Mouse (Mus musculus) heart, postnatal 0 days (tissue): ENCODE data around the gene Parp16.

ENCODE experiments used
- CTCF ChIP-seq: IDR thresholded peaks from 2 replicates; pipeline ENCODE4 v1.5.1; 2016; ENCODE audit warnings: antibody characterized with exemption, control low read depth, low read depth
- EP300 ChIP-seq: IDR thresholded peaks from 2 replicates; pipeline ENCODE4 v1.6.1; 2016; ENCODE audit warnings: antibody characterized with exemption, low read depth

GRCm38 (mm10) chr9:65264959-65265358 lies 69.8 kb downstream of the Parp16 start, which contains the start of gene Cilp:
- TF ChIP-seq CTCF (no peak), EP300 (no peak)
